Mouse (Mus musculus) G1E (cell line): ENCODE measurements around the gene C130026I21Rik.
"Not testable (repeated sequence)": the region's sequence is repeated elsewhere in the genome, so short reads cannot be mapped to it uniquely, and the experiment has no call there.

ENCODE experiments used
- CTCF ChIP-seq: IDR thresholded peaks from 2 replicates; pipeline ENCODE4 v1.5.1; 2012; ENCODE audit warnings: low read depth, low read length, inconsistent platforms, mixed read lengths
- GATA1 ChIP-seq: IDR thresholded peaks from 2 replicates; pipeline ENCODE4 v1.6.1; 2012; ENCODE audit warnings: borderline replicate concordance, low read length, inconsistent platforms, mixed read lengths

- not testable (repeated sequence) for TF ChIP-seq GATA1, CTCF
Measured at GRCm38 (mm10) chr1:85206531-85206930, 63.8 kb downstream of the C130026I21Rik start.
